Comparison of ENCODE assay signal across 9 mouse cellular contexts in the genomic region with DNA sequence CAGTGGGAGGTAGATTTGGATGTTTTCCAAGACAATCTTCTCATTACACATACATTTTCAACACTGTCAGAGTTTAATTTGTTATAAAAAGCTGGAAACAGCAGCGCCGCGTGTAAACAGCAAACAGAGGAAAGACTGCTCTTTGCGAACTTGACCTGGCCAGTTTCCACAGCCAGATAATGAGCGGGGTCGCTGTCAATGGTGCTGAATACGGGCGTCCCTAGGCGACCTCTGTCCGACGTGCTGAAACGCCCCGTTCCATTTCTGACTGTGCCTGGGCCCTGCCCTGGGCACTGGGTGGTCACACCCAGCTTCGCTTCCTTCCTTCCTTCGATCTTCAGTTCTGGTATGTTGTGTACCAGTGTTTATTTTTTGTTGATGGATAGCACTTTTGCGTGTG. TPM values are rescaled to one million over a fixed set of nuclear protein-coding genes. Genes with fewer than 3 reads are reported as not detected.
DNase-seq lines count a peak whose midpoint lies in the region; ATAC-seq and TF ChIP-seq lines count a peak whose summit lies in the region.
"Had no signal": no experiment of that assay in that cellular context is flagged by ENCODE, and none has a peak within 500 bp of the region (broad histone marks: within the 10 kb centered on the region; RNA-seq: fewer than 3 reads in every experiment).

No protein-coding gene starts in this region.

- no peaks in the 10 kb centered on the region for H3K27me3 ChIP-seq in midbrain, embryonic 14.5 days (ENCODE audit: control insufficient read depth, insufficient read depth, low read length)
- peaks cover 25% of the 10 kb centered on the region for H3K27me3 ChIP-seq in midbrain, embryonic 13.5 days
- peaks cover 11% of the 10 kb centered on the region for H3K27me3 ChIP-seq in liver, embryonic 12.5 days (replicated peaks)
- H3K27me3 ChIP-seq in stomach, postnatal 0 days (ENCODE audit: control insufficient read depth, insufficient read depth, low read length) = no peaks in the 10 kb centered on the region

- H3K9ac ChIP-seq in midbrain, embryonic 14.5 days (replicated peaks; ENCODE audit: low read length) = no peak overlapping the region
- H3K9ac ChIP-seq in midbrain, embryonic 13.5 days (replicated peaks) = no peak overlapping the region
- H3K9ac ChIP-seq in liver, embryonic 12.5 days = no peak overlapping the region
- no peak overlapping the region for H3K9ac ChIP-seq in stomach, postnatal 0 days (ENCODE audit: low read length)
- H3K9ac ChIP-seq: embryonic facial prominence, embryonic 12.5 days had no signal

- no peak overlapping the region for H3K27ac ChIP-seq in midbrain, embryonic 14.5 days (replicated peaks; ENCODE audit: low read depth, low read length)
- H3K27ac ChIP-seq in midbrain, embryonic 13.5 days = no peak overlapping the region
- H3K27ac ChIP-seq in liver, embryonic 12.5 days = no peak overlapping the region
- no peak overlapping the region for H3K27ac ChIP-seq in stomach, postnatal 0 days (replicated peaks)
- H3K27ac ChIP-seq: embryonic facial prominence, embryonic 12.5 days had no signal

- WGBS in midbrain, embryonic 14.5 days = 8% methylated on average over 16 of the region's 16 CpGs
- WGBS in midbrain, embryonic 13.5 days = 10% methylated on average over 16 of the region's 16 CpGs
- WGBS in liver, embryonic 12.5 days (ENCODE audit: insufficient replicate concordance) = 8% methylated on average over 16 of the region's 16 CpGs
- 6% methylated on average over 16 of the region's 16 CpGs for WGBS in stomach, postnatal 0 days

- no peak for TF ChIP-seq EP300 in stomach, postnatal 0 days (optimal IDR thresholded peaks at IDR 0.05)

- peak; percentile 21; the same call in 1 of the 2 replicates for TF ChIP-seq CTCF in stomach, postnatal 0 days (IDR thresholded peaks at IDR 0.05; ENCODE audit: low read depth)

- DNase-seq in midbrain, embryonic 14.5 days = peak; percentile 64
- DNase-seq in adrenal gland, postnatal 25 days = peak; percentile 69
- peak; percentile 76 for DNase-seq in stomach, postnatal 0 days (ENCODE audit: low spot score)
- no peak for DNase-seq in natural killer cell, adult 2 months (ENCODE audit: low spot score in 2 of 2)

- H3K4me2 ChIP-seq in midbrain, embryonic 14.5 days (ENCODE audit: low read length) = no peak overlapping the region
- H3K4me2 ChIP-seq in midbrain, embryonic 13.5 days (replicated peaks) = no peak overlapping the region
- H3K4me2 ChIP-seq in liver, embryonic 12.5 days = no peak overlapping the region
- no peak overlapping the region for H3K4me2 ChIP-seq in stomach, postnatal 0 days (replicated peaks; ENCODE audit: low read depth)
- H3K4me2 ChIP-seq: embryonic facial prominence, embryonic 12.5 days had no signal

- H3K4me3 ChIP-seq in midbrain, embryonic 14.5 days (replicated peaks; ENCODE audit: low read depth, low read length) = no peak overlapping the region
- H3K4me3 ChIP-seq in midbrain, embryonic 13.5 days (replicated peaks) = no peak overlapping the region
- H3K4me3 ChIP-seq in liver, embryonic 12.5 days = no peak overlapping the region
- no peak overlapping the region for H3K4me3 ChIP-seq in stomach, postnatal 0 days (ENCODE audit: low read depth, low read length)
- H3K4me3 ChIP-seq: embryonic facial prominence, embryonic 12.5 days had no signal

- H3K9me3 ChIP-seq in midbrain, embryonic 14.5 days (ENCODE audit: control insufficient read depth, low read length) = no peaks in the 10 kb centered on the region
- H3K9me3 ChIP-seq in midbrain, embryonic 13.5 days = no peaks in the 10 kb centered on the region
- H3K9me3 ChIP-seq in liver, embryonic 12.5 days (replicated peaks) = no peaks in the 10 kb centered on the region
- no peaks in the 10 kb centered on the region for H3K9me3 ChIP-seq in stomach, postnatal 0 days (ENCODE audit: control insufficient read depth, low read length)
- H3K9me3 ChIP-seq: embryonic facial prominence, embryonic 12.5 days had no signal

- H3K36me3 ChIP-seq in midbrain, embryonic 14.5 days (ENCODE audit: control insufficient read depth, insufficient read depth, low read length) = no peaks in the 10 kb centered on the region
- no peaks in the 10 kb centered on the region for H3K36me3 ChIP-seq in midbrain, embryonic 13.5 days
- H3K36me3 ChIP-seq in liver, embryonic 12.5 days = no peaks in the 10 kb centered on the region
- H3K36me3 ChIP-seq in stomach, postnatal 0 days (ENCODE audit: control insufficient read depth, insufficient read depth, low read length) = no peaks in the 10 kb centered on the region
- H3K36me3 ChIP-seq: embryonic facial prominence, embryonic 12.5 days had no signal

- H3K4me1 ChIP-seq in midbrain, embryonic 14.5 days (ENCODE audit: control insufficient read depth, insufficient read depth, low read length) = peaks cover 23% of the 10 kb centered on the region
- H3K4me1 ChIP-seq in midbrain, embryonic 13.5 days (replicated peaks) = peaks cover 34% of the 10 kb centered on the region
- no peaks in the 10 kb centered on the region for H3K4me1 ChIP-seq in liver, embryonic 12.5 days
- no peaks in the 10 kb centered on the region for H3K4me1 ChIP-seq in stomach, postnatal 0 days (replicated peaks; ENCODE audit: control insufficient read depth, insufficient read depth)
- H3K4me1 ChIP-seq: embryonic facial prominence, embryonic 12.5 days had no signal

- no peak for ATAC-seq in midbrain, embryonic 14.5 days (ENCODE audit: low FRiP score, low TSS enrichment)
- no peak for ATAC-seq in midbrain, embryonic 13.5 days
- ATAC-seq in hematopoietic stem cell, adult 5-6 weeks (replicated peaks in 1 of 2; ENCODE audit: insufficient read depth in 1 of 2, low FRiP score in 2 of 2, low TSS enrichment in 1 of 2, low read depth in 1 of 2, poor library complexity in 2 of 2, severe bottlenecking in 2 of 2) = peak; percentile 87 to 91
- ATAC-seq in liver, embryonic 12.5 days = 0 out of 2 replicates have a peak, but pooled peaks have one; percentile 32
- no peak for ATAC-seq in stomach, postnatal 0 days (ENCODE audit: low FRiP score, low TSS enrichment)
- no peak for ATAC-seq in frontal cortex, adult (ENCODE audit: low TSS enrichment)

RNA-seq across cellular contexts. Expression of gene Disp3, which starts 58.1 kb away (rescaled TPM):
- 10.6 and 11.8 TPM in 2 replicates for polyA plus RNA-seq in midbrain, embryonic 14.5 days (2014; fragmentation: Nextera tagmentation; extraction: Ambion mirVana)
- polyA plus RNA-seq in midbrain, embryonic 13.5 days (2015; fragmentation: Nextera tagmentation; extraction: Ambion mirVana) = 11.1 and 12.0 TPM in 2 replicates
- total RNA-seq in adrenal gland, postnatal 25 days (2021) = 0.85 and 1.8 TPM in 2 replicates
- total RNA-seq in hematopoietic stem cell, adult 5-6 weeks (2017) = not detected in 2 replicates
- polyA plus RNA-seq in liver, embryonic 12.5 days (2016; fragmentation: Nextera tagmentation; extraction: Ambion mirVana) = 0.07 and 0.11 TPM in 2 replicates
- polyA plus RNA-seq in stomach, postnatal 0 days (2015; fragmentation: Nextera tagmentation; extraction: Ambion mirVana) = 0.04 and 0.06 TPM in 2 replicates

Comparison
In these comparisons a context has a peak if more than half of its experiments do, and no peak if none do; other contexts are left out.
1. ATAC-seq: peak in hematopoietic stem cell, adult 5-6 weeks (2 of 2) and liver, embryonic 12.5 days (single experiment); none in midbrain, embryonic 14.5 days (single experiment), midbrain, embryonic 13.5 days (single experiment), stomach, postnatal 0 days (single experiment) and frontal cortex, adult (single experiment).
2. DNase-seq: peak in midbrain, embryonic 14.5 days (single experiment), adrenal gland, postnatal 25 days (single experiment) and stomach, postnatal 0 days (single experiment); none in natural killer cell, adult 2 months (0 of 2).
3. RNA of gene Disp3, which starts 58.1 kb away (polyA plus RNA-seq): 11.1 to 12.0 TPM in midbrain, embryonic 13.5 days and 10.6 to 11.8 TPM in midbrain, embryonic 14.5 days; 0.07 to 0.11 TPM in liver, embryonic 12.5 days and 0.04 to 0.06 TPM in stomach, postnatal 0 days; every median in the first group is over 10 times any median in the second.